Mouse (Mus musculus): ENCODE measurements around the gene Neil1.

- TF ChIP-seq POLR2A (IDR thresholded peaks at IDR 0.05; ENCODE audit: borderline replicate concordance, low read depth, low read length), result no peak
- no peak for TF ChIP-seq CTCF (IDR thresholded peaks at IDR 0.05; ENCODE audit: low read depth, low read length)
Measured at GRCm38 (mm10) chr9:57146451-57147066, 1.5 kb downstream of the Neil1 start.
